Mouse (Mus musculus) cerebellum, postnatal 25 days (tissue): ENCODE results near the gene Ccnl2.

Source experiments
- DNase-seq, 2 experiments: peaks; one replicate each; pipeline ENCODE4 v3.0.0; 2021; ENCODE audit warnings: mixed read lengths in 2 of 2

Gene Ccnl2

DNA sequence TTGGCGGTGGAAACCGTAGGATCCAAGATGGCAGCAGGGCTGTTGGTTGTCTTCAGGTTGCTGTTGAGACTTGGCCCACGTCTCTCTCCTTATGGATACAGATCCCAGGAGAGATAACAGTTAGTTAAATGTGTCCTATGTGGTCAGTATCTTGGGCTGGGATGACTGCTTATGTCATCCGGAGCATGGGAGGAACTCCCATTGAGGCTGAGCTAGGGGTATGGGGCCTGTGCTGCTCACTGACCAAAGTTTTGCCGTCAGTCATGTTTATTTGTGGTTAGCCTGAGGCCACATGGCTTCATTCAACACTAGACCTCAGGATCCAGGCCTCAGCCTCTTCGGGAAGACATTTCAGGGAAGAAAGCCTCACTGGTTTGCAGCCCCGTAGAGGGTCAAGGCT lies 59.1 kb downstream of the Ccnl2 start:
- DNase-seq, result no peak
